Mouse (Mus musculus): ENCODE measurements around the gene Arhgap10. TPM values are rescaled to one million over a fixed set of nuclear protein-coding genes. Genes with fewer than 3 reads are reported as not detected.
A peak's percentile ranks its signal among the peaks of the same experiment; 100 is the strongest.

Gene Arhgap10
- polyA plus RNA-seq, 1 experiment from 2014 or later, result 6.3 TPM

- Histone ChIP-seq H3K9me3 (no peaks in the 10 kb centered on the region), H3K4me3 (no peak overlapping the region), H3K27me3 (no peaks in the 10 kb centered on the region), H3K36me3 (no peaks in the 10 kb centered on the region), H3K27ac (no peak overlapping the region), H3K4me2 (no peak overlapping the region), H3K4me1 (replicated peaks) (no peaks in the 10 kb centered on the region), H3K9ac (no peak overlapping the region)
- ATAC-seq (ENCODE audit: low FRiP score), result no peak
- WGBS, result 92% methylated on average over 2 of the region's 2 CpGs
Measured at GRCm38 (mm10) chr8:77317771-77318170, 200.0 kb downstream of the Arhgap10 start.

DNA sequence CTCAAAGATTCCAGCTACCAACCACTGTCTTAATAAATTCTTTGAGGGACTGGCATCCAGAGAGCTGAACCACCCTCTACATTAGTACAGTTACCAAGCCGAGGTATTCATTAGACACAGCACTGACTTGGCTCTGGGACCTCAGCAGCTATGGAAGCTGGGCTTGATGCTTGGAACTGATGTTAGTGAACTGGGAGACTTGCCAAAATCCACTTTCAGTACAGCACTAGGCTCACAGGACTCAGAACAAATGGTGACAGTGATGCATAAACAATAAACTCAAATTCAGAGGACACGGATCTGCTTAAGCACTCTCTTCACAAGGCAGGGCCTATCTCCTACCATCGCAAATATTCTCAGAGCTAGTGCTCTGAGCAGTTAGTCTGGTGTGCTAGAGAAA, 204.8 kb downstream of the Arhgap10 start:
- Histone ChIP-seq H3K36me3 (no peaks in the 10 kb centered on the region), H3K27ac (no peak overlapping the region), H3K9me3 (no peaks in the 10 kb centered on the region), H3K4me3 (no peak overlapping the region), H3K4me1 (replicated peaks) (no peaks in the 10 kb centered on the region), H3K4me2 (no peak overlapping the region), H3K9ac (no peak overlapping the region), H3K27me3 (no peaks in the 10 kb centered on the region)
- WGBS, result 75% methylated on average over 3 of the region's 3 CpGs
- peak; percentile 36; the same call in 1 of the 2 replicates for ATAC-seq (ENCODE audit: low FRiP score)

- H3K36me3 ChIP-seq, result no peaks in the 10 kb centered on the region
- H3K4me3 ChIP-seq, result no peak overlapping the region
- no peaks in the 10 kb centered on the region for H3K9me3 ChIP-seq
- WGBS, result 89% methylated on average over 6 of the region's 6 CpGs
- H3K9ac ChIP-seq, result no peak overlapping the region
- ATAC-seq (ENCODE audit: low FRiP score), result no peak
- no peak overlapping the region for H3K27ac ChIP-seq
- H3K4me1 ChIP-seq (replicated peaks), result no peaks in the 10 kb centered on the region
- no peaks in the 10 kb centered on the region for H3K27me3 ChIP-seq
- no peak overlapping the region for H3K4me2 ChIP-seq
Measured at GRCm38 (mm10) chr8:77311762-77312161, 206.0 kb downstream of the Arhgap10 start.

GRCm38 (mm10) chr8:77310541-77310940, 207.2 kb downstream of the Arhgap10 start:
- 92% methylated on average over 10 of the region's 10 CpGs for WGBS
- Histone ChIP-seq H3K9me3 (no peaks in the 10 kb centered on the region), H3K4me2 (no peak overlapping the region), H3K4me3 (no peak overlapping the region), H3K27me3 (no peaks in the 10 kb centered on the region), H3K9ac (no peak overlapping the region), H3K36me3 (no peaks in the 10 kb centered on the region), H3K4me1 (replicated peaks) (no peaks in the 10 kb centered on the region), H3K27ac (no peak overlapping the region)
- no peak for ATAC-seq (ENCODE audit: low FRiP score)

DNA sequence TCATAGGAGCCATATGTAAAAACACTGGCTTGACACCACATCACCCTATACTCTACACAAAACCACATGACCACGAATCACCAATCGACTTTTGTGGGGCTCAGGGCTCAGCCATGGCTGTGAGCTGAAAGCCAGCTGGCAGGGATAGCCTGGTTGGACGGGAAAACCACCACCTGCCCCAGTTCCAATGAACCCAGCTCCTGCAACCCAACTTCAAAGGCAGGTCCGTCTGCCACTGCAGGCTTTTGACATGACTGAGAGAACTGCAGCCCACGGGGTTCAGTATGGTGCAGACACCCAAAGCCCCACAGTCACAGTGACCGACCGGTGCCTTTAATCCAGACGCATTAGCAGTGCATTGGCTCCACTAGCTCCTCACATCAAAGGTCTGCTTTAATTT, 207.7 kb downstream of the Arhgap10 start:
- no peak overlapping the region for H3K27ac ChIP-seq
- no peaks in the 10 kb centered on the region for H3K9me3 ChIP-seq
- no peak overlapping the region for H3K4me3 ChIP-seq
- H3K9ac ChIP-seq, result no peak overlapping the region
- no peak for ATAC-seq (ENCODE audit: low FRiP score)
- H3K4me1 ChIP-seq (replicated peaks), result no peaks in the 10 kb centered on the region
- H3K4me2 ChIP-seq, result no peak overlapping the region
- no peaks in the 10 kb centered on the region for H3K27me3 ChIP-seq
- H3K36me3 ChIP-seq, result no peaks in the 10 kb centered on the region
- WGBS, result 85% methylated on average over 8 of the region's 8 CpGs

GRCm38 (mm10) chr8:77294599-77294998, 223.2 kb downstream of the Arhgap10 start:
- WGBS, result 90% methylated on average over 11 of the region's 11 CpGs
- no peak overlapping the region for H3K4me3 ChIP-seq
- H3K27me3 ChIP-seq, result no peaks in the 10 kb centered on the region
- no peak overlapping the region for H3K27ac ChIP-seq
- H3K9ac ChIP-seq, result no peak overlapping the region
- H3K9me3 ChIP-seq, result no peaks in the 10 kb centered on the region
- no peaks in the 10 kb centered on the region for H3K4me1 ChIP-seq (replicated peaks)
- ATAC-seq (ENCODE audit: low FRiP score), result no peak
- H3K4me2 ChIP-seq, result no peak overlapping the region
- H3K36me3 ChIP-seq, result no peaks in the 10 kb centered on the region

- WGBS, result 61% methylated on average over 11 of the region's 11 CpGs
- no peaks in the 10 kb centered on the region for H3K9me3 ChIP-seq
- no peak for ATAC-seq (ENCODE audit: low FRiP score)
- no peak overlapping the region for H3K27ac ChIP-seq
- no peaks in the 10 kb centered on the region for H3K4me1 ChIP-seq (replicated peaks)
- no peak overlapping the region for H3K4me2 ChIP-seq
- no peaks in the 10 kb centered on the region for H3K36me3 ChIP-seq
- no peaks in the 10 kb centered on the region for H3K27me3 ChIP-seq
- H3K4me3 ChIP-seq, result no peak overlapping the region
- no peak overlapping the region for H3K9ac ChIP-seq
Measured at GRCm38 (mm10) chr8:77292649-77293048, 225.1 kb downstream of the Arhgap10 start.

GRCm38 (mm10) chr8:77292120-77292519, 225.6 kb downstream of the Arhgap10 start:
- no peaks in the 10 kb centered on the region for H3K27me3 ChIP-seq
- no peaks in the 10 kb centered on the region for H3K9me3 ChIP-seq
- WGBS, result 50% methylated on average over 4 of the region's 4 CpGs
- H3K36me3 ChIP-seq, result no peaks in the 10 kb centered on the region
- no peak overlapping the region for H3K4me3 ChIP-seq
- no peak overlapping the region for H3K27ac ChIP-seq
- H3K4me1 ChIP-seq (replicated peaks), result no peaks in the 10 kb centered on the region
- no peak overlapping the region for H3K9ac ChIP-seq
- no peak overlapping the region for H3K4me2 ChIP-seq
- ATAC-seq (ENCODE audit: low FRiP score), result no peak

- H3K36me3 ChIP-seq, result no peaks in the 10 kb centered on the region
- no peaks in the 10 kb centered on the region for H3K27me3 ChIP-seq
- no peak overlapping the region for H3K9ac ChIP-seq
- no peak for ATAC-seq (ENCODE audit: low FRiP score)
- no peak overlapping the region for H3K27ac ChIP-seq
- no peaks in the 10 kb centered on the region for H3K9me3 ChIP-seq
- no peak overlapping the region for H3K4me2 ChIP-seq
- WGBS, result 97% methylated on average over 12 of the region's 12 CpGs
- no peaks in the 10 kb centered on the region for H3K4me1 ChIP-seq (replicated peaks)
- no peak overlapping the region for H3K4me3 ChIP-seq
Measured at GRCm38 (mm10) chr8:77288492-77288891, 229.3 kb downstream of the Arhgap10 start.

DNA sequence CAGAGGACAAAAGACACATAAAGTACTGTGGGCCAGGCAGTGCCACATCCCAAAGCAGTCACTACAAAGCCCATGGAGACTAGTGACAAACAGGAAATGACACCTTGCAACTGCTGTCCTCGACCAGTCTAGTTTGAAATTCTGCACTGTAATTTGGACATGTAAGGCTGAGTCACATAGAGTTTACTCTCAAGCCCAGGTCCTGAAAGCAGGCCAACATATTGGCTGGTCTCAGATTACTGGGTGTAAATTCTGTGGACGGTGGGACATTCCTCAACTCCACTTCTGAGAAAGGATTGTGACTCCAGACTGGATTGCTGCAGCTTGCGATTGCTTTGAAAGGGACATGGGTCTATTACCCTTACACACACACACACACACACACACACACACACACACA, 229.7 kb downstream of the Arhgap10 start:
- H3K9ac ChIP-seq, result no peak overlapping the region
- WGBS, result 87% methylated on average over 3 of the region's 3 CpGs

GRCm38 (mm10) chr8:77284473-77284872, 233.3 kb downstream of the Arhgap10 start:
- Histone ChIP-seq H3K9me3 (no peaks in the 10 kb centered on the region), H3K4me1 (replicated peaks) (no peaks in the 10 kb centered on the region; the same call in 1 of the 2 replicates), H3K4me3 (no peak overlapping the region), H3K4me2 (no peak overlapping the region), H3K9ac (no peak overlapping the region), H3K27ac (no peak overlapping the region), H3K36me3 (no peaks in the 10 kb centered on the region), H3K27me3 (no peaks in the 10 kb centered on the region)
- WGBS, result 93% methylated on average over 3 of the region's 3 CpGs
- no peak for ATAC-seq (ENCODE audit: low FRiP score)

More for the DNA sequence above, 229.7 kb downstream of the Arhgap10 start:
- Histone ChIP-seq H3K9me3 (no peaks in the 10 kb centered on the region), H3K4me1 (replicated peaks) (no peaks in the 10 kb centered on the region), H3K4me3 (no peak overlapping the region), H3K27me3 (no peaks in the 10 kb centered on the region), H3K4me2 (no peak overlapping the region), H3K36me3 (no peaks in the 10 kb centered on the region), H3K27ac (no peak overlapping the region)
- ATAC-seq (ENCODE audit: low FRiP score), result no peak

GRCm38 (mm10) chr8:77282605-77283236, 235.0 kb downstream of the Arhgap10 start:
- Histone ChIP-seq H3K9ac (no peak overlapping the region), H3K4me1 (replicated peaks) (no peaks in the 10 kb centered on the region; the same call in 1 of the 2 replicates), H3K27ac (no peak overlapping the region), H3K36me3 (no peaks in the 10 kb centered on the region), H3K4me3 (no peak overlapping the region), H3K27me3 (no peaks in the 10 kb centered on the region), H3K4me2 (no peak overlapping the region), H3K9me3 (no peaks in the 10 kb centered on the region)
- no peak for ATAC-seq (ENCODE audit: low FRiP score)
- WGBS, result 82% methylated on average over 7 of the region's 7 CpGs

DNA sequence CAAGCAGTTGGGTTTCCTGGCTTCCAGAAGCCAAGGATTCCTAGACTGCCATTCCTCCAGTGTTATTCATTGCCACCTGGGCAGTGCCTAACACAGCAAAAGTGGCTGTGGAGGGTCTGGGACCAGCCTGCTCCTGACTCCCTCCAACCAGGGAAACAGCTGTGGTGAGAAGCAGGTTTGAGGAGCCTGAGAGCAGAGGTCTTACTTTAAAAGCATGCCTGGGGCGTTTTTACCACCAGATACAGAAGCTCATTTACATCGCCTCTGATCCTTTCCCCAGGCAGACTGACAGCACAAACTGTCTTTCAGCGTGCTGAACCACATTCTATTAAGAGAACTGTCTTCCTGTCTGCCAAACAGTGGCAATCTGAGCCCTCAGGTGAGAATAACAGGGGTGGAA, 237.8 kb downstream of the Arhgap10 start:
- 62% methylated on average over 3 of the region's 3 CpGs for WGBS
- H3K9me3 ChIP-seq, result no peaks in the 10 kb centered on the region
- ATAC-seq (ENCODE audit: low FRiP score), result no peak
- H3K4me2 ChIP-seq, result no peak overlapping the region
- no peaks in the 10 kb centered on the region for H3K36me3 ChIP-seq
- H3K27ac ChIP-seq, result no peak overlapping the region
- H3K4me1 ChIP-seq (replicated peaks), result no peaks in the 10 kb centered on the region; the same call in 1 of the 2 replicates
- no peaks in the 10 kb centered on the region for H3K27me3 ChIP-seq
- H3K4me3 ChIP-seq, result no peak overlapping the region
- H3K9ac ChIP-seq, result no peak overlapping the region

All from hindbrain, embryonic 13.5 days (tissue).